Mouse (Mus musculus): ENCODE measurements around the gene Orm3. TPM values are rescaled to one million over a fixed set of nuclear protein-coding genes. Genes with fewer than 3 reads are reported as not detected.
A peak's percentile ranks its signal among the peaks of the same experiment; 100 is the strongest.
"Not testable (repeated sequence)": the region's sequence is repeated elsewhere in the genome, so short reads cannot be mapped to it uniquely, and the experiment has no call there.

Gene Orm3
- 0.11 TPM in 1 of 2 replicates, not detected in the other for polyA plus RNA-seq (2012; rRNA removed)

DNA sequence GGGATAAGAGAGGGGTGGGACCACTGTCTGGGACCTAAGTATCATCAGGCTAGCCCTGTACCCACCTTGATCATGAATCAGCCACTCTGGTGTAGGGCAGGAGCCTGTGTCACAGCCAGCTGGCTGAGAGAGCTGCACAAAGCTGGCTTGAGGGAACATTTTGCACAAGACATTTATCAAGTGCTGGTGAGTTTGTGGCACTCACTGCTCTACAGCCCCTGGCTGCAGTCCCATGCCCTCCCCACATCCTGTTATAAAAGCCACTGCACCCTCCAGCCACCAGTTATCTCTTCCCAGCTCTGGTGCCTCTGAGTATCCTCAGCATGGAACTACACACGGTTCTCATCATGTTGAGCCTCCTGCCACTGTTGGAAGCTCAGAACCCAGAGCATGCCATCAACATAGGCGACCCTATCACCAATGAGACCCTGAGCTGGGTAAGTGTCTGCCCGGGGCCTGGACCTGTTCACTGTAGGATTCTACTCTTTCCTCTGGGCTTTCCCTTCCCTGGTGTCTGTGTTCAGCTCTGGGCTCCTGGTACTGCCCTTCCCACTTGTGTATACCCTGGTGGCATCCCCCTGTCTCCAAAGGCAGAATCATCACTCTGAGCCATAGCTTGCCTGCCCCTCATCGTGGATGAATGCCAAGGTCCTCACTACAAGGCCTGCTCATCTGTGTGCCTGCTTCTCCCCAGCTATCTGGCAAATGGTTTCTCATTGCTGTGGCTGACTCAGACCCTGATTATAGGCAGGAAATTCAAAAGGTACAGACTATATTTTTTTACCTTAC, at the start of gene Orm3:
Orm3 (plus strand) TSS at position 286 of the 789 bp plus-strand sequence.
- no peak for DNase-seq (ENCODE audit: low read depth, low spot score)
- 61% methylated on average over 4 of the region's 4 CpGs for WGBS

DNA sequence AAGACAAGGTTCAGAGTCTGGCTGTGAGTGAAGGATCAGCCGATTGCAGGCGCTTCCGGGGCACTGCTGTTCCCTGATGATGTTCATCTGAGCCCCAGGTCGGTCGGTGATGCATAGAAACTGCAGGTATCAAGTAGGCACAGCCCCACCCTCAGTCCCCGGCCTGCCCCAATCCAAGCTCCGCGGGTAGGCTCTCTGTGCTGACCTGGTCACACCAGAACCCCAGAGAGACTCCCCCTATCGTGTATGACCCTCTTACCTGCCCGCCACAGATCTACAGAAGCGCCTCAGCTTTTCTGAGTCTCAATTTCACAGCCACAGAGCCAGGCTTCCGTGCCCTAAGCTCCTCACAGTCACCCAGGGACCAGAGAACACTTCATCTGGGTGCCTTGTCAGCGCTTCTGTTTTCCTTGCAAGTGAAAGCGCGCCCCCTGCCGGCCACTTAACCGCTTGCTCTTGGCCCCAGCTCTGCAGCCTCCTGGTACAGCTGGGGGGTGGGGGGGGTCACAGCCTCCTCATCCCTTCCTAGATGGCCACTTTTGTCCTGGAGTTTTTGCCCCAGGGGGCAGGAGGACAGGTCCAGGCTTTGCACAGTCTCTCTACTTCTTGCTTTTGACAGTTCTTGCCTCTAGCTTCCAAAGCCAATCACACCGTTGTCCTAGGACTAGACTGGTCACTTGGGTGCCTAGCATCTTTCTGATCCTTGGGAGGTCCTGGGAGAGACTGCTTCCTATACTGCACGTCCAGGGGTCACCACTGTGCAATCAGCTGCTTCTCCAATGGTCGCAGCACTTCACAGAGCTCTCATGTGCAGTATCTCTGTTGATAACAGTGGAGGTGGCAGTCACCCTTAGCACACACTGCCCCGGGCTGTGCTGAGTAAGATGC, 48.5 kb upstream of the Orm3 start:
- DNase-seq (ENCODE audit: low read depth, low spot score): peak; percentile 46
- WGBS: 37% methylated on average over 21 of the region's 21 CpGs

DNA sequence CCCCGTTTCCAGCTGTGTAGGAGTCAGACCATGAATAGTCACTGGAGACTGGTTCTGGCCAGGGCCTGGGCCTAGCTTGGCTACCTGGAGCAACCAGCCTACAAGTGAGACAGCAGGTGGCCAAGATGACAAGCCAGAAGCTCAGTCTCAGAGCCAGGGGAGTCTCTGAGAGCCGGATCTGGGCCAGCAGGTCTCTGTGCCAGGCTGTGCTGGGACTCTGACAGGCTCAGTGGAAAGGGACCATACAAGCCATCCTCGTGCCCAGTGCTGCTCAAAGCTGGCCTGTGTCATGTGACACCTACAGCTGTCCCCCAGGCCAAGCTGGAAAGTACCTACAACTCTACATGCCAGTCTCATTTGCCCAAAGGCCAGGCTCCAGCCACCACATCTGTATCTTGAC, 47.6 kb upstream of the Orm3 start:
- DNase-seq (ENCODE audit: low read depth, low spot score): no peak
- 87% methylated on average over 3 of the region's 3 CpGs for WGBS

DNA sequence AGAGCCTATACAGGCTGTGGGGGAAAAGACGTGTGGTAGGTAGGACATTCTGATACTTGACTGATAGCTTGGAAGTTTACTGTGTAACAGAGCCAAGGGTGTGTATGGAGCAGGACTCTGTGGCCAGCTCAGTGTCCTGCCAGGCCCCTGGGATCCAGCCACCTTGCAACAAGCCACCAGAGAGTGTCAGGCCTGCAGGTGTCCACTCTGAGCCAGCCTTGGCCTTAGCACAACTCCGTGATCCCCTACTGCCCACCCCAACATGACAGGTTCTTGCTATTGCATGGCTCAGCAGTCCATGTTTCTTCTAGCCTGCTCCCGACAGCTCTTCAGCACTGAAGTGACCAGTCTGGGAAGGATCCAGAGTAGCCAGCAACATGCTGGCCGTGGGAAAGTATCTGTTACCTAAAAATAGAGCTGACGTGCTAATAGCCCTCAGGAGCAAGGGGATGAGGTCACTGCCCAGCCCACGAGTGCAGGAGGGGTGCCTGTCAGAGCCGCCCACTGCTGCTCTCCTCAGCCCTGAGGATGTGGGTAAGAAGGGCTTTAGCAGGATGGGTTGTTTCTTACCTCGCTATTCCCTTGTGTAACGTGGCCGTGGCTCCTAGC, 45.6 kb upstream of the Orm3 start:
- WGBS: 59% methylated on average over 10 of the region's 10 CpGs
- no peak for DNase-seq (ENCODE audit: low read depth, low spot score)

DNA sequence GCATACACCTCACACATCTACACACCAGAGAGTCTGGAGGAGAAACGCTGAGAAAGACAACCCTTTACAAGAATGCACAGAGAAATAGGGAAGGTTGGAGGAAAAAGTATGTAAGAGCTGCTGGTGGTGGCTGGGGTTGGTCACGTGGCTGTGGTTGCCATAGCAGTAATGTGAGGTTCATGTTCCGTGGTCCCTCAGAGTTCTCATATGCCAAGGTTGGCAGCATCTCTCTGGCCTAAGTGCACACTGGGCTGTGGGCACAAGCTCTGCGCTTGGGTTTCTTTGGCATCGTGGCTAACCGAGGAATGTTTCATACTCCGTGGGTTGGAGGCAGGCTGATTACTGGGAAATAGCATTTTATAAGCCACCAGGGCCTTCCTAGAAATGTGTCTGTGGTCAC, 44.5 kb upstream of the Orm3 start:
- 77% methylated on average over 7 of the region's 7 CpGs for WGBS
- no peak for DNase-seq (ENCODE audit: low read depth, low spot score)

DNA sequence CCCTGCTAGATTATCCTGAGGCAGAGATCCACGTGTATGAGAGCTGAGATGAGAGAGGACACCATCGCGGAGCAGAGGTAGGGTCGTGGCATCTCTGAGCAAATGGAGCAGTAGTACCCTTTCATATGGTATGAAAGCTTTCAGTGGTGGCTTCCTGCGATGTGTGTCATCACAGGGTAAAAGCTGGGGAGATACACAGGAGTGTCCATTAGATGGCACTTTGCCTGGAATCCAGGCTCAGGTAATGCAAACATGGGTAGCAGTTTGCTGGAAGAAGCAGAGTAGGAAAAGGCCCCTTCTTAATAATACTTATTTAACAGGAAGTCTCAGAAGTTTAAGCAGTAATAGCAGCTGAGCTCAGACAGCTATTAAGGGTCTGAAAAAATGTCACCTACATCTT, 41.9 kb upstream of the Orm3 start:
- no peak for DNase-seq (ENCODE audit: low read depth, low spot score)
- WGBS: 74% methylated on average over 5 of the region's 5 CpGs

DNA sequence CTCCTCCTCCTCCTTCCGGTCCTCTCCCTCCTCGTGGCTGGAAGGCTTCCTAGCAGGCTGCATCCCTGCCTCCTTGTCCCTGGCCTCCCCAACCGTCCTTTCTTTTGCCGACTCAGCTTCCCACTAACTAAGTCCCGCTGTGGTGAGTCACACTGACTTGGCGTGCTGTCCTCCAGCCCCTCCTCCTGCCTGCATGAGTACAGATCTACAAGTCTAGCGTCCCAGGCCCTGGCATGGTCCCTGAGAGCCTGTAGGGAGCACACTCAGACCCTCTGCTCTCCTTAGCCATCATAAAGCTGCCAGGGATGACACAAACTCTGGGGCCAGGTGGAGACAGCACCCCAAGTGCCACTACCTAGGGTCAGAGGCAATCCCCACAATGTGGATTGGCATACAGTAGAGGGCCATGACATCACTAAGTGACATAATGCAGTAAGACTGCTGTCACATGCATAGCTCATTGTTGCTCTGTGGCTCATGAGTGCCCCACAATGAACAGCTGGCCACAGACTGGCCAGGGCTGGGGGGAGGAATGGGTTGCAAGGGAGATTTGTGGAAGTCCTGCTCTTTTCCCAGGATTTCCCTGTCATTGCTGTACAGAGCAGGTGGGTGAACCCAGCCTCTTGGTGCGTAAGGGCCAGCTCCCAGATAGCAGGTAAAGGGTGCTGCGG, 39.8 kb upstream of the Orm3 start:
- no peak for DNase-seq (ENCODE audit: low read depth, low spot score)
- WGBS: 62% methylated on average over 9 of the region's 9 CpGs

DNA sequence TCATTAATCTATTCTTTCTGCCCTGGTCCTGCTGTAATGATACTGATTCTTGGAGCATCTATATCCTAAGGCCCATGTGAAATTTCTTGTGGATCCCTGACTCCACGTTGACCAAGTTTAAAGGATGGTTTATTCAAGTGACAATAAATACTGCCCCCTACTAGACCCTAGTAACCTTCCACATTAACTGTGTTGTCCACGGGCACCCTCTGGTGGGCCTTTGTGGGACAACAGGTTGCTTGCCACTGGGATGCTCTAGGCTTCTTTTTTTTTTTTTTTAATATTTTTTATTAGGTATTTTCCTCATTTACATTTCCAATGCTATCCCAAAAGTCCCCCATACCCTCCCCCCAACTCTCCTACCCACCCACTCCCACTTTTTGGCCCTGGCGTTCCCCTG, 36.4 kb upstream of the Orm3 start:
- not testable (repeated sequence) for DNase-seq (ENCODE audit: low read depth, low spot score)
- WGBS: 28% methylated on average over 3 of the region's 3 CpGs

DNA sequence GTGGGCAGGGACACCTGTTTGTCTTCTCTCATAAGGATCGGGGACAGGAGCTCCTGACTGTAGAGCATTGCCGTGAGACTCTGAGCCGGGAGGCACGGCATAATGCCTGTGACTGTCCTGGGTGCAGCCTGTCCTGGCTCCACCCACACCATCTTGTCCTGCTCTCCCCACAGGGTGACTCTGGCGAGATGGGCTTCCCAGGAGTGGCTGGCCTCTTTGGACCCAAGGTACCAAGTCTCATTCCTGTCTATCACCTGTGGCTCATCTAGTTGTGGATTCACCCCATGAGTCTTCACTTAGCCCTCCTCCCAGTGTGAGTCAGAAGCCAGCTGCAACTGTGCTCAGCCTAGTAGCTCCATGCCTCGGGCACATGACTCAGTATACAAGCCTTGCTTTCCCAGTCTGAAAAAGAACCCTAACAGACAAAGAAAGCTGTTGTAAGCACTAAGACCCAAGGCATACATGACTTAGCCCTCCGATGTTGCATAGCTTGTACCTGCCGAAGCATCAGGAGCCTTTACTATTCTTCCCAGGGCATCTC, 32.6 kb upstream of the Orm3 start:
- 62% methylated on average over 8 of the region's 8 CpGs for WGBS
- no peak for DNase-seq (ENCODE audit: low read depth, low spot score)

DNA sequence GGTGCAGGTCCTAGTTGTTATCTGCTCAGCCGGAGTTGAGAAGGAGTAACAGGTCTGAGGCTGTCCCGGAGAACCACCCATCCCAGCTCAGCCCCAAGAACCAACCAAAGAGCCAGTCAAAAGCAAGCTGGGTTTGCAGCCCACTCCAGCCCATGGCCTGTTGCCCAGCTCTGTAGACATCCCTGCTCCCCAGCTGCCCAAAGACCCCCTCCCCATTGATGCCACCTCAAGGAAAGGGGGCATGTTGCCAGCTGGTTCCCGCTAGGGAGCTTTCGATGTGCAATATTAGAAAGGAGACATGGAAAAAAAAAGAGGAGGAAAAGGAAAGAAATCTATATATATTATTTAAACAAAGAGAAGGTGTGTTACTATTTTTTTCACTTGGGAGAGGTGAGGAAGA, 22.6 kb upstream of the Orm3 start:
- 93% methylated on average over 4 of the region's 4 CpGs for WGBS
- DNase-seq (ENCODE audit: low read depth, low spot score): no peak

DNA sequence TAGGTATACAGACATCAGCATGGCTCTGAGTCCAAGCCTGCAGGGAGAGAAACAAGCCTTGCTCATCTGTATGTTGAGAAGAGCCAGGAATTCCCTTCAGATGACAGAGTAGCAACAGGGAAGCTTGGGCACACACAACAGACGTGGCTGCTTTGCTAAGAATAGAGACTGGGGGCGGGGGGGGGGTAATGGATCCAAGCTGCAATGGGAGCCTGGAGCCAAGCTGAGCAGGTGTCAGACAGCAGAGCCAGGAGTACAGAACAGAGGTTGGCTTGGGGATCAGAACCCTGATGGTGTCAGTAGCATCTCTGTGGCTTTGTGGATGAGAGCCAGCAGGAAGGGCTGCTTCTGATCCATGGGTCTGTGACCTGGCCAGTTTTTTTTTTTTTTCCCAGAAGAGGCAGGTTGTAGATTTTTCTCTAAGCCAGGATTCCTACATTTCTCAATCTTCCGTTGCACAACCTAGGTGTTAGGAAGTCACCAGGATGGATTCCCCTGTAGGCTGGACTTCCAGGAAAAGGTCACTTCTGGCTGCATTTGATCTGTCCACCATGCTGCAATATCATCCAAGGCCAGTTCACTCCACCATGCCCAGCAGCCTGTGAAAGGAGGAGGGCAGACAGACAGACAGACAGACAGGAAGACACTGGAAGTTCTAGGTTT, 17.4 kb upstream of the Orm3 start:
- DNase-seq (ENCODE audit: low read depth, low spot score): no peak
- WGBS: 55% methylated on average over 3 of the region's 3 CpGs

DNA sequence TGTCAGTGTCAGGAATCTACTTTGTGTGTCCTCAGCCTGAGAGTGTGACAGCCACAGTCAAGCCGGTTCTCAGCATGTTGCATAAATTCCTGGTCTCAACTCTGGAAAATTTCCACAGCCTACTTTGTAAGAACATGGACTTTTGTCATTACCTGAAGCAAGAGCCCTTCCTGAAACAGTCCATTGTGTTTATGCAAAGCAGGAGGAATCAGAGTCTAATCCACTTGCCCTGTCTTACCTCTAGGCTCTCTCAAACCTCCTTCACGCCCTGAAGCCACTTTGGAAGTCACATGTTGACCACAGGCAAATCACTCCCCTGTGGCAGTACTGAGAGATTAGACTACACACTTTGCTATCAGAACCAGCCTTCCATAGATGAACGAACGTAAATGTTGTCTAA, 13.5 kb upstream of the Orm3 start:
- DNase-seq (ENCODE audit: low read depth, low spot score): no peak
- 50% methylated on average over 4 of the region's 4 CpGs for WGBS

DNA sequence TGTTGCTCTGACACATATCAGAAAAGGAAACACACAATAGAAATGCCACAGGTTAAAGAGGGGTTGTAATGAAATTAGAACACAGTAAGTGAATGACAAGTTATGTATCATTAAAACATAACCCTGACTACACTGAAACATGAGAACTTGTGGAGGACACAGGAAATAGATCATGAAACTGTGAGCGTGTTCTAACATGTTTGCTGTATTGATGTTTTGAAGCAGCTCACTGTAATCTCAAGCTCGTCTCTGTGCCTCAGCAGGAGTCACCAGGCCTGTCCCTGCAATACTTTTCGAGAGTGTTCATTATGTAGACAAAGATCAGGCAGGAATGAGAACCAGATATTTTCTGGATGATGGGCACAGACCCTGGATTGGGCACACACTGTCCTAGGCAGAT, 12.4 kb upstream of the Orm3 start:
- DNase-seq (ENCODE audit: low read depth, low spot score): no peak
- 71% methylated on average over 3 of the region's 3 CpGs for WGBS

DNA sequence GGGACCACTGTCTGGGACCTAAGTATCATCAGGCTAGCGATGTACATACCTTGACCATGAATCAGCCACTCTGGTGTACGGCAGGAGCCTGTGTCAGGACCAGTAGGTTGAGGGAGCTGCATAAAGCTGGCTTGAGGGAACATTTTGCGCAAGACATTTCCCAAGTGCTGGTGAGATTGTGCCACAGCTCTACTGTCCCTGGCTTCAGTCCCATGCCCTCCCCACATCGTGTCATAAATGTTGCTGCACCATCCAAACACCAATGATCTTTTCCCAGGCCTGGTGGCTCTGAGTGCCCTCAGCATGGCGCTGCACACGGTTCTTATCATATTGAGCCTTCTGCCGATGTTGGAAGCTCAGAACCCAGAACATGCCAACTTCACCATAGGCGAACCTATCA, 11.7 kb upstream of the Orm3 start, which contains the start of gene Orm1:
Orm1 (plus strand) TSS at position 266 of the 400 bp plus-strand sequence.
- no peak for DNase-seq (ENCODE audit: low read depth, low spot score)
- WGBS: 67% methylated on average over 8 of the region's 8 CpGs

DNA sequence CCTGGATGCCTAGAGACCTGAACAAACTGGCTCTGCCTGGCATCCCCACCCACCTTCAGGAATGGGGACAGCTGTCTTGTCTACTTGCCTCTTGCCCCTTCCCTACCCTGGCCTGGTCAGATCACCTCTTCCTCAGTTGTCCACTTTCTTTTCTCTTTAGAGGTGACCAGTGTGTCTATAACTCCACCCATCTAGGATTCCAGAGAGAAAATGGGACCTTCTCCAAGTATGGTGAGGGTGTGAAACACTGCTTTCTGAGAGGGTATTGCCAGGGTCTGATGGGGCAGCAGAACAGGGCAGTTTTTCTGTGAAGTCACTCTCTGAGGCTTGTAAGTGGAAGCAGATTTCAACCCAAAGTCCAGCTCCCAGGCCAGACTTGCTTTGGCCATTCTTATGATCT, 10.7 kb upstream of the Orm3 start:
- DNase-seq (ENCODE audit: low read depth, low spot score): no peak

DNA sequence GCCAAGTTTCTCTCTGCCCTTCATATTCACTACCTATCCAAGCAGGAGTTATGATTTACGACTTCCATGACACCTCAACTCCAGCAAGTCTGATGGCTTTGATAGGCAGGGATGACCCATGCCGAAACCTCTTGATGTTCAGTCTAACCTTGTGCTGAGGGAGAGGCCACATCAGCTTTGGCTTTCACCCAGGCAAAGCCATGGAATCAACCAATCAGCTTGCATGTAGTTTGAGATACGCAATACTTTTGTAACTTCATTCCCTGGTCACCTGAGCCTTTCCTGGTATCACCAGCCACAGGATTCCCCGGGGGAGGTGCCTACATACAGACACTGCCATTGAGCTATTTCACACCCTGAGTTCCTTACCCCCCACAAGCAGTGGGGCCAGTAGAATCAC, 9.3 kb upstream of the Orm3 start:
- no peak for DNase-seq (ENCODE audit: low read depth, low spot score)
- 85% methylated on average over 4 of the region's 4 CpGs for WGBS

DNA sequence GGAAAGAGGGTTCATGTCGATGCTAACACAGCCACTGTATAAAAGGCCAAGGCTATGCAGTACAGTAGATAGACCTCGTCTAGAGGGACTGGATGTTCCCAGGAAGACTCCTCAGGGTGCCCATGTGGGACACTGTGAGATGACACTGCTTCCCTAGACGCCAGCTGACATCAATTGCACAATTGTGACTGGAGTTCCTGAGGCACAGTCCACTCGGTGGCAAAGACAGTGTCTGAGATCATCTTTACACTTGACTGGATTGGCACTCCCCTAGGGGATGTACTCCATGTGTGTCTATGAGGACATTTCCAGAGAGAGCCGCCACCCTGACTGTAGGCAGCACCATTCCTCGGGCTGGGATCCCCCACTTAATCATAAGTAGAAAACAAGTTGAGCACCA, 7.4 kb upstream of the Orm3 start:
- no peak for DNase-seq (ENCODE audit: low read depth, low spot score)
- WGBS: 71% methylated on average over 6 of the region's 6 CpGs

DNA sequence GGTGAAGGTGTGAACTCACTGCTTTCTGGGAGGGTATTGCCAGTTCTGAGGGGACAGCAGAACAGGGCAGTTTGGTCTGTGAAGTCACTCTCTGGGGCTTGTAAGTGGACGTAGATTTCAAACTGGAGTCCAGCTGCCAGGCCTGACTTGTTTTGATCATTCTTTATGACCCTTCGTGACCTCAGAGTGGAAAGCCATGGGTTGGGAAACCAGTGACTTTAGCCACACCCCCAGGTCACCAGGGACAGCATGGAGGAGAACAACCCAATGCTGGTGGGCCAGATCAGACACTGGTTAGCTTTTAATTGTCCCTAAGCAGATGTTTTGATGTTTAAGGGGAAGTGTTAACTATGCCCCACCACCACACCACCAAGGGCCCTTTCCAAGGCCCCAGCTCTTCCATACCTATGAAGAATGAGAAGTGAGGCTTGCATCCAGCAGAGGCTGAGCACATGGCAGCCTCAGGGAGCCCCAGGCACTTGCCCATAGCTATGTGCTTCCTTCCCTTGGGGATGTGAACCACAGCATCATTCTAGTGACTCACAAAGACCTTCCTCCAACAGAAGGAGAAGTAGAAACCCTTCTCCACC, 1.1 kb downstream of the Orm3 start:
- DNase-seq (ENCODE audit: low read depth, low spot score): no peak
- whole genome bisulfite sequencing: 68% methylated on average over 2 of the region's 2 CpGs

DNA sequence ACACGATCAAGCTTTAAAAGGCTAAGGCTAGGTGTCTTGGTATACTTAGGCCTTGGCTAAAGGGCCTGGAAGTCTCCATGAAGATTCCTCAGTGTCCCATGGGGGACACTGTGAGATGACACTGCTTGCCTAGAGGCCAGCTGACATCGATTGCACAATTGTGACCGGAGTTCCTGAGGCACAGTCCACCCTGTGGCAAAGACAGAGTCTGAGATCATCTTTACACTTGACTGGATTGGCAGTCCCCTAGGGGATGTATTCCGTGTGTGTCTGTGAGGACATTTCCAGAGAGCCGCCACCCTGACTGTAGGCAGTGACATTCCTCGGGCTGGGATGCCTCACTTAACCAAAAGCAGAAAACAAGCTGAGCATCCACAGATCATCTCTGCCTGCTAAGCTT, 3.9 kb downstream of the Orm3 start:
- DNase-seq (ENCODE audit: low read depth, low spot score): no peak
- 73% methylated on average over 6 of the region's 6 CpGs for WGBS
